ENCODE assay signal across 10 mouse cellular contexts in genomic region chr11:24144159-24144946, GRCm38 (mm10).
DNase-seq lines count a peak whose midpoint lies in the region; ATAC-seq lines count a peak whose summit lies in the region.
"Had no signal": no experiment of that assay in that cellular context is flagged by ENCODE, and none has a peak within 500 bp of the region (broad histone marks: within the 10 kb centered on the region; RNA-seq: fewer than 3 reads in every experiment).

No protein-coding gene starts in this region.

- 83% methylated on average over 16 of the region's 16 CpGs for WGBS in midbrain, embryonic 16.5 days
- WGBS in midbrain, embryonic 15.5 days, result 83% methylated on average over 16 of the region's 16 CpGs

- no peak overlapping the region for H3K9ac ChIP-seq in midbrain, embryonic 16.5 days (ENCODE audit: low read depth, low read length)
- H3K9ac ChIP-seq in midbrain, embryonic 15.5 days, result no peak overlapping the region
- H3K9ac ChIP-seq: liver, embryonic 13.5 days had no signal

- peak; percentile 15; the same call in 1 of the 2 replicates for ATAC-seq in midbrain, embryonic 16.5 days
- no peak for ATAC-seq in midbrain, embryonic 15.5 days (replicated peaks)
- ATAC-seq in megakaryocyte-erythroid progenitor cell, adult 5-6 weeks (replicated peaks; ENCODE audit: low FRiP score, low TSS enrichment, poor library complexity, severe bottlenecking), result no peak

- no peaks in the 10 kb centered on the region for H3K27me3 ChIP-seq in midbrain, embryonic 16.5 days (ENCODE audit: control insufficient read depth, insufficient read depth, low read depth, low read length)
- H3K27me3 ChIP-seq in midbrain, embryonic 15.5 days (replicated peaks), result no peaks in the 10 kb centered on the region
- H3K27me3 ChIP-seq: liver, embryonic 13.5 days had no signal

- H3K27ac ChIP-seq in midbrain, embryonic 16.5 days (ENCODE audit: low read length), result no peak overlapping the region
- H3K27ac ChIP-seq in midbrain, embryonic 15.5 days, result no peak overlapping the region

- no peaks in the 10 kb centered on the region; the same call in 1 of the 2 replicates for H3K4me1 ChIP-seq in midbrain, embryonic 16.5 days (ENCODE audit: control insufficient read depth, insufficient read depth, low read length)
- H3K4me1 ChIP-seq in midbrain, embryonic 15.5 days, result peaks cover 16% of the 10 kb centered on the region

- DNase-seq in cerebellum, postnatal 10 days, result peak; percentile 91 to 95
- peak; percentile 3 to 55 for DNase-seq in kidney, postnatal 25 days
- DNase-seq in right cerebral cortex, postnatal 25 days, result peak; percentile 83
- no peak for DNase-seq in spleen, postnatal 10 days (ENCODE audit: low spot score in 2 of 2)
- DNase-seq in c-Kit-positive CD71-positive TER-119-positive erythroid progenitor cells, embryonic 14.5 days (ENCODE audit: low spot score), result no peak
- DNase-seq: gastrocnemius, postnatal 10 days; liver, embryonic 13.5 days had no signal

- no peak overlapping the region for H3K4me2 ChIP-seq in midbrain, embryonic 16.5 days (ENCODE audit: low read length)
- H3K4me2 ChIP-seq in midbrain, embryonic 15.5 days, result no peak overlapping the region
- H3K4me2 ChIP-seq: liver, embryonic 13.5 days had no signal

- no peaks in the 10 kb centered on the region for H3K9me3 ChIP-seq in midbrain, embryonic 16.5 days (replicated peaks; ENCODE audit: control insufficient read depth, low read length, poor library complexity, severe bottlenecking)
- H3K9me3 ChIP-seq in midbrain, embryonic 15.5 days, result no peaks in the 10 kb centered on the region

- H3K36me3 ChIP-seq in midbrain, embryonic 16.5 days (ENCODE audit: control insufficient read depth, insufficient read depth, low read length), result no peaks in the 10 kb centered on the region
- no peaks in the 10 kb centered on the region for H3K36me3 ChIP-seq in midbrain, embryonic 15.5 days (replicated peaks)

- H3K4me3 ChIP-seq in midbrain, embryonic 16.5 days (ENCODE audit: low read depth, low read length), result no peak overlapping the region
- H3K4me3 ChIP-seq in midbrain, embryonic 15.5 days, result no peak overlapping the region
- H3K4me3 ChIP-seq: liver, embryonic 13.5 days had no signal

Comparison
In these comparisons a context has a peak if more than half of its experiments do, and no peak if none do; other contexts are left out.
1. DNase-seq: peak in cerebellum, postnatal 10 days (2 of 2), kidney, postnatal 25 days (2 of 2) and right cerebral cortex, postnatal 25 days (single experiment); none in spleen, postnatal 10 days (0 of 2) and c-Kit-positive CD71-positive TER-119-positive erythroid progenitor cells, embryonic 14.5 days (single experiment).